Mouse (Mus musculus) MEL (cell line): ENCODE data around the gene 1700023F06Rik. TPM values are rescaled to one million over a fixed set of nuclear protein-coding genes. Genes with fewer than 3 reads are reported as not detected.

Experiments
- DNase-seq: peaks from one replicate; pipeline ENCODE4 v3.0.0; 2011; ENCODE audit warnings: low read depth, low spot score
- H3K27ac ChIP-seq: 2 replicates; pipeline ENCODE4 v1.5.1; 2012; ENCODE audit warnings: low read depth, mild to moderate bottlenecking, control low read depth, low read length, moderate library complexity; ENCODE audit not compliant: control insufficient read depth
- H3K27me3 ChIP-seq, 2 experiments: fragments of 150-350 bp in 1 of 2; sonication (generic) in 1 of 2; 2 replicates each; pipeline ENCODE4 v1.6.1; 2012; ENCODE audit warnings: low read length in 2 of 2, mild to moderate bottlenecking in 2 of 2, improper control_type of control experiment in 1 of 2, moderate library complexity in 1 of 2; ENCODE audit not compliant: insufficient read depth in 2 of 2, control insufficient read depth in 1 of 2
- H3K36me3 ChIP-seq, 2 experiments: 2 replicates each; pipeline ENCODE4 v1.6.1; 2012 to 2014; ENCODE audit warnings: low read length in 2 of 2, improper control_type of control experiment in 1 of 2, inconsistent platforms in 1 of 2, mild to moderate bottlenecking in 1 of 2; ENCODE audit not compliant: insufficient read depth in 2 of 2, control insufficient read depth in 1 of 2
- H3K4me1 ChIP-seq, 2 experiments: fragments of 150-350 bp in 1 of 2; sonication (generic) in 1 of 2; 2 replicates each; pipeline ENCODE4 v1.6.1; 2012; ENCODE audit warnings: low read length in 2 of 2, improper control_type of control experiment in 1 of 2, mild to moderate bottlenecking in 1 of 2; ENCODE audit not compliant: insufficient read depth in 2 of 2, control insufficient read depth in 1 of 2
- H3K4me3 ChIP-seq, 2 experiments: fragments of 150-350 bp in 1 of 2; sonication (generic) in 1 of 2; 2 replicates each; pipeline ENCODE4 v1.5.1; 2012; ENCODE audit warnings: low read depth in 2 of 2, low read length in 2 of 2, mild to moderate bottlenecking in 2 of 2, moderate library complexity in 2 of 2, control low read depth in 1 of 2, improper control_type of control experiment in 1 of 2; ENCODE audit not compliant: control insufficient read depth in 1 of 2, insufficient read depth in 1 of 2
- H3K79me2 ChIP-seq: 2 replicates; pipeline ENCODE4 v1.6.1; 2012; ENCODE audit warnings: mild to moderate bottlenecking, low read length, moderate library complexity; ENCODE audit not compliant: control insufficient read depth, poor library complexity, insufficient read depth
- H3K9ac ChIP-seq: 2 replicates; pipeline ENCODE4 v1.6.1; 2012; ENCODE audit warnings: low read depth, mild to moderate bottlenecking, control low read depth, low read length, moderate library complexity; ENCODE audit not compliant: control insufficient read depth, poor library complexity, severe bottlenecking
- H3K9me3 ChIP-seq: fragments of 150-350 bp; sonication (generic); replicated peaks from 2 replicates; pipeline ENCODE4 v1.6.1; 2012; ENCODE audit warnings: mild to moderate bottlenecking, low read length, improper control_type of control experiment, moderate library complexity; ENCODE audit not compliant: insufficient read depth
- BHLHE40 ChIP-seq: IDR thresholded peaks from 2 replicates; pipeline ENCODE4 v1.6.1; 2012; ENCODE audit warnings: low read depth, mild to moderate bottlenecking, inconsistent platforms, low read length, improper control_type of control experiment, borderline replicate concordance
- CTCF ChIP-seq, 3 experiments: IDR thresholded peaks in 2 of 3; conservative IDR thresholded peaks in 1 of 3; 2 replicates each; pipeline ENCODE4 v1.5.1; 2011 to 2012; ENCODE audit warnings: low read length in 3 of 3, low read depth in 2 of 3, mild to moderate bottlenecking in 2 of 3, improper control_type of control experiment in 1 of 3, inconsistent platforms in 1 of 3, mixed read lengths in 1 of 3, moderate library complexity in 1 of 3; ENCODE audit not compliant: control insufficient read depth in 1 of 3, insufficient read depth in 1 of 3, poor library complexity in 1 of 3, severe bottlenecking in 1 of 3
- ELF1 ChIP-seq: IDR thresholded peaks from 2 replicates; pipeline ENCODE4 v1.6.1; 2014; ENCODE audit warnings: low read depth, mild to moderate bottlenecking, inconsistent platforms, low read length, improper control_type of control experiment, moderate library complexity
- GABPA ChIP-seq: IDR thresholded peaks from 2 replicates; pipeline ENCODE4 v1.6.1; 2012; ENCODE audit warnings: low read depth, mild to moderate bottlenecking, inconsistent platforms, low read length, improper control_type of control experiment, moderate library complexity
- JUND ChIP-seq: IDR thresholded peaks from 2 replicates; pipeline ENCODE4 v1.6.1; 2011; ENCODE audit warnings: low read depth, mild to moderate bottlenecking, improper control_type of control experiment, low read length
- KAT2A ChIP-seq: conservative IDR thresholded peaks from 2 replicates; pipeline ENCODE4 v1.6.1; 2012; ENCODE audit warnings: low read depth, low read length, improper control_type of control experiment, inconsistent platforms
- MAX ChIP-seq: IDR thresholded peaks from 2 replicates; pipeline ENCODE4 v1.6.1; 2011; ENCODE audit warnings: low read length, improper control_type of control experiment
- MAZ ChIP-seq: IDR thresholded peaks from 2 replicates; pipeline ENCODE4 v1.6.1; 2012; ENCODE audit warnings: low read depth, mild to moderate bottlenecking, inconsistent platforms, low read length, improper control_type of control experiment
- MYB ChIP-seq: IDR thresholded peaks from 2 replicates; pipeline ENCODE4 v1.6.1; 2011; ENCODE audit warnings: mild to moderate bottlenecking, low read depth, low read length, improper control_type of control experiment
- MYC ChIP-seq: IDR thresholded peaks from 2 replicates; pipeline ENCODE4 v1.6.1; 2011; ENCODE audit warnings: low read depth, mild to moderate bottlenecking, low read length, improper control_type of control experiment, moderate library complexity
- NRF1 ChIP-seq: IDR thresholded peaks from 2 replicates; pipeline ENCODE4 v1.6.1; 2014; ENCODE audit warnings: low read depth, mild to moderate bottlenecking, inconsistent platforms, low read length, improper control_type of control experiment, moderate library complexity; ENCODE audit not compliant: poor library complexity, insufficient read depth, severe bottlenecking
- POLR2A ChIP-seq, 2 experiments: IDR thresholded peaks; 2 replicates each; pipeline ENCODE4 v1.6.1; 2011 to 2012; ENCODE audit warnings: low read length in 2 of 2, mild to moderate bottlenecking in 2 of 2, control low read depth in 1 of 2, improper control_type of control experiment in 1 of 2, low read depth in 1 of 2, moderate library complexity in 1 of 2; ENCODE audit not compliant: control insufficient read depth in 1 of 2, insufficient read depth in 1 of 2, poor library complexity in 1 of 2
- POLR2AphosphoS5 ChIP-seq: IDR thresholded peaks from 2 replicates; pipeline ENCODE4 v1.6.1; 2012; ENCODE audit warnings: low read depth, borderline replicate concordance, mild to moderate bottlenecking, inconsistent platforms, low read length, moderate library complexity, mixed read lengths
- RCOR1 ChIP-seq: IDR thresholded peaks from 2 replicates; pipeline ENCODE4 v1.6.1; 2012; ENCODE audit warnings: low read depth, mild to moderate bottlenecking, inconsistent platforms, low read length, improper control_type of control experiment
- SIN3A ChIP-seq: IDR thresholded peaks from 2 replicates; pipeline ENCODE4 v1.6.1; 2012; ENCODE audit warnings: low read length, improper control_type of control experiment, inconsistent platforms
- SMC3 ChIP-seq: IDR thresholded peaks from 2 replicates; pipeline ENCODE4 v1.6.1; 2011; ENCODE audit warnings: low read depth, low read length, improper control_type of control experiment
- TCF12 ChIP-seq: IDR thresholded peaks from 2 replicates; pipeline ENCODE4 v1.6.1; 2014; ENCODE audit warnings: low read depth, mild to moderate bottlenecking, inconsistent platforms, low read length, improper control_type of control experiment, moderate library complexity
- UBTF ChIP-seq: IDR thresholded peaks from 2 replicates; pipeline ENCODE4 v1.6.1; 2012; ENCODE audit warnings: low read depth, mild to moderate bottlenecking, inconsistent platforms, low read length, improper control_type of control experiment, moderate library complexity, borderline replicate concordance; ENCODE audit not compliant: insufficient read depth
- USF1 ChIP-seq: IDR thresholded peaks from 2 replicates; pipeline ENCODE4 v1.6.1; 2014; ENCODE audit warnings: low read depth, mild to moderate bottlenecking, inconsistent platforms, low read length, improper control_type of control experiment, moderate library complexity
- ZC3H11A ChIP-seq: IDR thresholded peaks from 2 replicates; pipeline ENCODE4 v1.6.1; 2012; ENCODE audit warnings: low read depth, mild to moderate bottlenecking, inconsistent platforms, low read length, improper control_type of control experiment
- ZKSCAN1 ChIP-seq: IDR thresholded peaks from 2 replicates; pipeline ENCODE4 v1.6.1; 2012; ENCODE audit warnings: low read depth, mild to moderate bottlenecking, inconsistent platforms, low read length, improper control_type of control experiment, moderate library complexity
- polyA plus RNA-seq, 2 experiments: library from polyadenylated mRNA; stranded (reverse) in 1 of 2; unstranded in 1 of 2; fragments of >175 nt in 1 of 2; fragments of >200 nt in 1 of 2; gene quantifications; 2 replicates each; pipeline versions ENCODE4 v1.2.1 to v1.2.4; 2012; ENCODE audit warnings: low replicate concordance in 2 of 2, low read depth in 1 of 2; ENCODE audit not compliant: insufficient read length in 2 of 2, insufficient read depth in 1 of 2, missing spikeins in 1 of 2
- total RNA-seq: library from RNA; depleted of rRNA; stranded (reverse); fragments of 300-350 nt; gene quantifications from 2 replicates; pipeline ENCODE4 v1.2.3, GENCODE M21; 2012

The 1700023F06Rik gene
- total and polyA plus RNA-seq, 3 experiments, result not detected

GRCm38 (mm10) chr11:103171286-103171620 lies 37.1 kb downstream of the 1700023F06Rik start:
- DNase-seq, result no peak
- H3K27me3 ChIP-seq, result peaks cover 3 to 12% of the 10 kb centered on the region in 2 experiments; a peak in 3 of 4 replicates
- no peak overlapping the region for H3K27ac ChIP-seq
- H3K4me1 ChIP-seq, result peaks cover 7 to 27% of the 10 kb centered on the region in 2 experiments; a peak in 3 of 4 replicates
- H3K9me3 ChIP-seq, result no peaks in the 10 kb centered on the region
- TF ChIP-seq JUND (no peak), ZKSCAN1 (no peak)
- peaks cover 0 to 16% of the 10 kb centered on the region in 2 experiments; a peak in 2 of 4 replicates for H3K36me3 ChIP-seq
- peak overlapping the region; percentile 59 for H3K9ac ChIP-seq
- H3K4me3 ChIP-seq, result peak overlapping the region; percentile 45 to 50; a peak in 3 of 4 replicates
- H3K79me2 ChIP-seq, result no peaks in the 10 kb centered on the region; the same call in 1 of the 2 replicates

GRCm38 (mm10) chr11:103170494-103171285 lies 37.7 kb downstream of the 1700023F06Rik start, which contains the start of gene Fmnl1:
Fmnl1 (plus strand) TSS chr11:103171107.
- peaks cover 7 to 25% of the 10 kb centered on the region in 2 experiments; a peak in 3 of 4 replicates for H3K4me1 ChIP-seq
- peak; percentile 76; the same call in 1 of the 2 replicates for TF ChIP-seq UBTF
- TF ChIP-seq TCF12, result no peak
- TF ChIP-seq JUND, result no peak
- no peak for TF ChIP-seq MYC
- TF ChIP-seq, all 39 proteins: peak for 1
- no peaks in the 10 kb centered on the region; the same call in 1 of the 2 replicates for H3K79me2 ChIP-seq
- peaks cover 3 to 12% of the 10 kb centered on the region in 2 experiments; a peak in 3 of 4 replicates for H3K27me3 ChIP-seq
- peaks cover 0 to 14% of the 10 kb centered on the region in 2 experiments; a peak in 2 of 4 replicates for H3K36me3 ChIP-seq
- peak within 1 kb of the TSS; percentile 45 to 50 for H3K4me3 ChIP-seq
- peak within 1 kb of the TSS; percentile 59 for H3K9ac ChIP-seq
- no peak for DNase-seq
- H3K9me3 ChIP-seq, result no peaks in the 10 kb centered on the region
- no peak within 1 kb of the TSS for H3K27ac ChIP-seq

GRCm38 (mm10) chr11:103170111-103170493 lies 38.3 kb downstream of the 1700023F06Rik start:
- H3K79me2 ChIP-seq, result no peaks in the 10 kb centered on the region; the same call in 1 of the 2 replicates
- H3K4me3 ChIP-seq, result no peak overlapping the region
- H3K4me1 ChIP-seq, result peaks cover 5 to 21% of the 10 kb centered on the region in 2 experiments; a peak in 3 of 4 replicates
- peaks cover 0 to 9% of the 10 kb centered on the region in 2 experiments; a peak in 2 of 4 replicates for H3K36me3 ChIP-seq
- DNase-seq, result no peak
- TF ChIP-seq ZKSCAN1 (no peak), SMC3 (no peak), MYB (no peak), POLR2A (IDR thresholded peaks at IDR 0.05; ENCODE audit: control insufficient read depth in 1 of 2, insufficient read depth in 1 of 2, low read depth in 1 of 2, low read length in 2 of 2, poor library complexity in 1 of 2) (no peak), MAZ (no peak), JUND (no peak), POLR2AphosphoS5 (no peak), NRF1 (no peak), ELF1 (no peak), MAX (no peak), CTCF (IDR thresholded peaks at IDR 0.05 in 2 of 3, conservative IDR thresholded peaks at IDR 0.05 in 1 of 3; ENCODE audit: control insufficient read depth in 1 of 3, insufficient read depth in 1 of 3, low read depth in 2 of 3, low read length in 3 of 3, poor library complexity in 1 of 3, severe bottlenecking in 1 of 3) (no peak), SIN3A (no peak), MYC (no peak), BHLHE40 (no peak), KAT2A (no peak), USF1 (no peak), ZC3H11A (no peak), RCOR1 (no peak), GABPA (no peak)
- no peak overlapping the region for H3K9ac ChIP-seq
- peaks cover 3 to 12% of the 10 kb centered on the region in 2 experiments; a peak in 3 of 4 replicates for H3K27me3 ChIP-seq
- H3K27ac ChIP-seq, result no peak overlapping the region
- no peaks in the 10 kb centered on the region for H3K9me3 ChIP-seq
